Mouse (Mus musculus): Measurements from ENCODE around the gene Draxin. TPM values are rescaled to one million over a fixed set of nuclear protein-coding genes. Genes with fewer than 3 reads are reported as not detected.

Draxin gene
- total and polyA plus RNA-seq, 3 experiments, result 0.04 TPM; not detected in 2

GRCm38 (mm10) chr4:148089166-148089565 lies 41.3 kb downstream of the Draxin start:
- Histone ChIP-seq H3K9ac (ENCODE audit: insufficient read depth, low read depth) (no peak overlapping the region), H3K4me3 (replicated peaks in 1 of 3; ENCODE audit: low read depth in 2 of 3, low read length in 2 of 3, poor library complexity in 1 of 3) (no peak overlapping the region), H3K9me3 (replicated peaks; ENCODE audit: low read length) (no peaks in the 10 kb centered on the region), H3K79me2 (replicated peaks; ENCODE audit: control insufficient read depth, extremely low read depth, insufficient read depth, poor library complexity, severe bottlenecking) (no peaks in the 10 kb centered on the region), H3K27ac (ENCODE audit: insufficient read depth, low read depth) (no peak overlapping the region), H3K4me1 (ENCODE audit: control insufficient read depth in 1 of 2, insufficient read depth in 2 of 2) (peaks cover 6 to 16% of the 10 kb centered on the region in 2 experiments; a peak in 3 of 4 replicates), H3K36me3 (replicated peaks in 1 of 2; ENCODE audit: control insufficient read depth in 1 of 2, insufficient read depth in 1 of 2, low read length in 1 of 2) (no peaks in the 10 kb centered on the region), H3K27me3 (replicated peaks) (no peaks in the 10 kb centered on the region), H3K4me2 (ENCODE audit: insufficient read depth, low read depth, poor library complexity, severe bottlenecking) (no peak overlapping the region)
- TF ChIP-seq EP300 (IDR thresholded peaks at IDR 0.05; ENCODE audit: low read length) (no peak), MXI1 (IDR thresholded peaks at IDR 0.05; ENCODE audit: low read depth, low read length) (no peak), MAFK (IDR thresholded peaks at IDR 0.05; ENCODE audit: insufficient replicate concordance, low read length) (no peak), ELF1 (IDR thresholded peaks at IDR 0.05; ENCODE audit: low read depth, low read length) (no peak), JUND (conservative IDR thresholded peaks at IDR 0.05; ENCODE audit: low read depth, low read length) (no peak), CHD1 (IDR thresholded peaks at IDR 0.05; ENCODE audit: low read depth, low read length) (no peak), ZC3H11A (IDR thresholded peaks at IDR 0.05; ENCODE audit: low read depth, low read length) (no peak)
- dilution Hi-C loops (cut with MboI; ENCODE audit: extremely low pct_ligation_motif_present, extremely low pct_unique_long_range_greater_than_20kb, low sequenced_read_pairs), result no loop called here
- in situ Hi-C loops (cut with MboI; ENCODE audit: low pct_ligation_motif_present, low pct_unique_long_range_greater_than_20kb, low sequenced_read_pairs), result no loop called here
- no peak for DNase-seq (ENCODE audit: extremely low read depth)

- Histone ChIP-seq H3K36me3 (replicated peaks in 1 of 2; ENCODE audit: control insufficient read depth in 1 of 2, insufficient read depth in 1 of 2, low read length in 1 of 2) (peaks cover 7 to 8% of the 10 kb centered on the region in 2 experiments), H3K27me3 (replicated peaks) (no peaks in the 10 kb centered on the region), H3K9ac (ENCODE audit: insufficient read depth, low read depth) (peak within 1 kb of the TSS; percentile 64), H3K27ac (ENCODE audit: insufficient read depth, low read depth) (no peak within 1 kb of the TSS), H3K4me2 (ENCODE audit: insufficient read depth, low read depth, poor library complexity, severe bottlenecking) (peak within 1 kb of the TSS; percentile 72), H3K4me1 (ENCODE audit: control insufficient read depth in 1 of 2, insufficient read depth in 2 of 2) (peaks cover 6 to 16% of the 10 kb centered on the region in 2 experiments; a peak in 3 of 4 replicates), H3K79me2 (replicated peaks; ENCODE audit: control insufficient read depth, extremely low read depth, insufficient read depth, poor library complexity, severe bottlenecking) (no peaks in the 10 kb centered on the region), H3K9me3 (replicated peaks; ENCODE audit: low read length) (no peaks in the 10 kb centered on the region), H3K4me3 (replicated peaks in 1 of 3; ENCODE audit: low read depth in 2 of 3, low read length in 2 of 3, poor library complexity in 1 of 3) (peak within 1 kb of the TSS; percentile 62 to 79 (median 74))
- peak; percentile 79 for DNase-seq (ENCODE audit: extremely low read depth)
- in situ Hi-C loops (cut with MboI; ENCODE audit: low pct_ligation_motif_present, low pct_unique_long_range_greater_than_20kb, low sequenced_read_pairs) (no loop called here), dilution Hi-C loops (cut with MboI; ENCODE audit: extremely low pct_ligation_motif_present, extremely low pct_unique_long_range_greater_than_20kb, low sequenced_read_pairs) (no loop called here)
- no peak for TF ChIP-seq EP300 (IDR thresholded peaks at IDR 0.05; ENCODE audit: low read length)
- TF ChIP-seq MXI1 (IDR thresholded peaks at IDR 0.05; ENCODE audit: low read depth, low read length), result peak; percentile 99
- no peak for TF ChIP-seq ETS1 (conservative IDR thresholded peaks at IDR 0.05; ENCODE audit: low read depth, low read length)
- TF ChIP-seq CTCF (conservative IDR thresholded peaks at IDR 0.05 in 1 of 2, IDR thresholded peaks at IDR 0.05 in 1 of 2; ENCODE audit: low read depth in 2 of 2, low read length in 2 of 2), result no peak
- TF ChIP-seq ZMIZ1 (IDR thresholded peaks at IDR 0.05; ENCODE audit: low read depth, low read length), result no peak
- TF ChIP-seq TBP (conservative IDR thresholded peaks at IDR 0.05; ENCODE audit: low read depth, low read length), result no peak
- TF ChIP-seq POLR2AphosphoS2 (IDR thresholded peaks at IDR 0.05; ENCODE audit: low read depth, low read length), result no peak
- peak; percentile 96 for TF ChIP-seq USF1 (IDR thresholded peaks at IDR 0.05; ENCODE audit: low read depth, low read length)
- no peak for TF ChIP-seq KAT2A (IDR thresholded peaks at IDR 0.05; ENCODE audit: insufficient replicate concordance, low read length)
- TF ChIP-seq BHLHE40 (IDR thresholded peaks at IDR 0.05; ENCODE audit: low read depth, low read length), result peak; percentile 92
- peak; percentile 92 for TF ChIP-seq USF2 (conservative IDR thresholded peaks at IDR 0.05; ENCODE audit: low read depth, low read length)
- TF ChIP-seq NRF1 (IDR thresholded peaks at IDR 0.05; ENCODE audit: low read depth, low read length), result peak; percentile 68
- TF ChIP-seq NELFE (IDR thresholded peaks at IDR 0.05; ENCODE audit: low read depth, low read length), result 0 out of 2 replicates have a peak, but pooled peaks have one; percentile 19
- no peak for TF ChIP-seq ZKSCAN1 (IDR thresholded peaks at IDR 0.05; ENCODE audit: borderline replicate concordance, low read depth, low read length)
- TF ChIP-seq TCF12 (IDR thresholded peaks at IDR 0.05; ENCODE audit: low read depth, low read length), result peak; percentile 64; the same call in 1 of the 2 replicates
- TF ChIP-seq MAZ (IDR thresholded peaks at IDR 0.05; ENCODE audit: low read depth, low read length), result peak; percentile 92; the same call in 1 of the 2 replicates
- peak; percentile 84 for TF ChIP-seq ELF1 (IDR thresholded peaks at IDR 0.05; ENCODE audit: low read depth, low read length)
- peak; percentile 97 for TF ChIP-seq MAX (IDR thresholded peaks at IDR 0.05; ENCODE audit: low read length)
- TF ChIP-seq IRF4 (IDR thresholded peaks at IDR 0.05; ENCODE audit: low read depth, low read length), result no peak; the same call in 1 of the 2 replicates
- TF ChIP-seq ZNF384 (IDR thresholded peaks at IDR 0.05; ENCODE audit: low read depth, low read length), result no peak
- TF ChIP-seq SIN3A (IDR thresholded peaks at IDR 0.05; ENCODE audit: low read length), result peak; percentile 99
- no peak for TF ChIP-seq ZC3H11A (IDR thresholded peaks at IDR 0.05; ENCODE audit: low read depth, low read length)
- no peak for TF ChIP-seq CHD2 (IDR thresholded peaks at IDR 0.05; ENCODE audit: low read length)
- no peak for TF ChIP-seq JUN (IDR thresholded peaks at IDR 0.05; ENCODE audit: insufficient read depth, low read depth, low read length)
- TF ChIP-seq UBTF (IDR thresholded peaks at IDR 0.05; ENCODE audit: low read depth, low read length), result no peak
- TF ChIP-seq POLR2A (IDR thresholded peaks at IDR 0.05; ENCODE audit: low read depth, low read length), result peak; percentile 37; the same call in 1 of the 2 replicates
- no peak for TF ChIP-seq GABPA (IDR thresholded peaks at IDR 0.05; ENCODE audit: insufficient replicate concordance, low read depth, low read length)
- no peak for TF ChIP-seq PAX5 (IDR thresholded peaks at IDR 0.05; ENCODE audit: low read length)
- no peak for TF ChIP-seq RAD21 (IDR thresholded peaks at IDR 0.05; ENCODE audit: low read depth, low read length)
Measured at GRCm38 (mm10) chr4:148087907-148088527, 42.5 kb downstream of the Draxin start, which contains the start of gene Agtrap. Gene Agtrap, minus strand, starts transcription at chr4:148088031.
